Mouse (Mus musculus): Measurements from ENCODE around the gene Olfr98. TPM values are rescaled to one million over a fixed set of nuclear protein-coding genes. Genes with fewer than 3 reads are reported as not detected.

The Olfr98 gene
- not detected in 2 replicates for polyA plus RNA-seq (2011; ENCODE audit: insufficient read depth, insufficient read length, low replicate concordance, missing spikeins)

GRCm38 (mm10) chr17:37263626-37264025 lies at the start of gene Olfr98:
TSS of gene Olfr98 (minus strand) at chr17:37263749.
- WGBS, result 79% methylated on average over 1 of the region's 1 CpGs
- Histone ChIP-seq H3K27ac (ENCODE audit: control insufficient read depth, insufficient read depth, low read depth, low read length, poor library complexity) (no peak within 1 kb of the TSS), H3K4me1 (ENCODE audit: control insufficient read depth, insufficient read depth, low read length) (no peaks in the 10 kb centered on the region), H3K4me3 (replicated peaks; ENCODE audit: control insufficient read depth, low read depth, low read length) (no peak within 1 kb of the TSS)
- TF ChIP-seq POLR2A (IDR thresholded peaks at IDR 0.05; ENCODE audit: borderline replicate concordance, control insufficient read depth, low read depth, low read length), result no peak
- no peak for TF ChIP-seq CTCF (IDR thresholded peaks at IDR 0.05; ENCODE audit: control insufficient read depth, insufficient read depth, low read length)

GRCm38 (mm10) chr17:37310146-37310699 lies 46.7 kb upstream of the Olfr98 start:
- no peak for TF ChIP-seq POLR2A (IDR thresholded peaks at IDR 0.05; ENCODE audit: borderline replicate concordance, control insufficient read depth, low read depth, low read length)
- no peak for TF ChIP-seq CTCF (IDR thresholded peaks at IDR 0.05; ENCODE audit: control insufficient read depth, insufficient read depth, low read length)
- Histone ChIP-seq H3K4me1 (ENCODE audit: control insufficient read depth, insufficient read depth, low read length) (no peaks in the 10 kb centered on the region), H3K27ac (ENCODE audit: control insufficient read depth, insufficient read depth, low read depth, low read length, poor library complexity) (no peak overlapping the region), H3K4me3 (replicated peaks; ENCODE audit: control insufficient read depth, low read depth, low read length) (no peak overlapping the region)
- WGBS, result 40% methylated on average over 2 of the region's 2 CpGs

- TF ChIP-seq POLR2A (IDR thresholded peaks at IDR 0.05; ENCODE audit: borderline replicate concordance, control insufficient read depth, low read depth, low read length) (no peak), CTCF (IDR thresholded peaks at IDR 0.05; ENCODE audit: control insufficient read depth, insufficient read depth, low read length) (no peak)
These were observed 44.9 kb upstream of the Olfr98 start for GRCm38 (mm10) chr17:37308483-37308882.

GRCm38 (mm10) chr17:37304213-37304612 lies 40.7 kb upstream of the Olfr98 start, which contains the start of gene Olfr101:
TSS of gene Olfr101 (minus strand) at chr17:37304313.
- Histone ChIP-seq H3K27ac (ENCODE audit: control insufficient read depth, insufficient read depth, low read depth, low read length, poor library complexity) (no peak within 1 kb of the TSS), H3K4me1 (ENCODE audit: control insufficient read depth, insufficient read depth, low read length) (no peaks in the 10 kb centered on the region), H3K4me3 (replicated peaks; ENCODE audit: control insufficient read depth, low read depth, low read length) (no peak within 1 kb of the TSS)
- 74% methylated on average over 4 of the region's 4 CpGs for WGBS
- TF ChIP-seq CTCF (IDR thresholded peaks at IDR 0.05; ENCODE audit: control insufficient read depth, insufficient read depth, low read length) (no peak), POLR2A (IDR thresholded peaks at IDR 0.05; ENCODE audit: borderline replicate concordance, control insufficient read depth, low read depth, low read length) (no peak)

More at GRCm38 (mm10) chr17:37308483-37308882, 44.9 kb upstream of the Olfr98 start:
- no peaks in the 10 kb centered on the region for H3K4me1 ChIP-seq (ENCODE audit: control insufficient read depth, insufficient read depth, low read length)
- H3K27ac ChIP-seq (ENCODE audit: control insufficient read depth, insufficient read depth, low read depth, low read length, poor library complexity), result no peak overlapping the region
- H3K4me3 ChIP-seq (replicated peaks; ENCODE audit: control insufficient read depth, low read depth, low read length), result no peak overlapping the region
- WGBS, result 37% methylated on average over 4 of the region's 4 CpGs

- TF ChIP-seq CTCF (IDR thresholded peaks at IDR 0.05; ENCODE audit: control insufficient read depth, insufficient read depth, low read length), result no peak
- TF ChIP-seq POLR2A (IDR thresholded peaks at IDR 0.05; ENCODE audit: borderline replicate concordance, control insufficient read depth, low read depth, low read length), result no peak
- H3K27ac ChIP-seq (ENCODE audit: control insufficient read depth, insufficient read depth, low read depth, low read length, poor library complexity), result no peak within 1 kb of the TSS
- no peak within 1 kb of the TSS for H3K4me3 ChIP-seq (replicated peaks; ENCODE audit: control insufficient read depth, low read depth, low read length)
- 70% methylated on average over 1 of the region's 1 CpGs for WGBS
- no peaks in the 10 kb centered on the region for H3K4me1 ChIP-seq (ENCODE audit: control insufficient read depth, insufficient read depth, low read length)
These were observed 19.8 kb upstream of the Olfr98 start, which contains the start of gene Olfr99 for GRCm38 (mm10) chr17:37283360-37283759. TSS of gene Olfr99 (minus strand) at chr17:37283460.

GRCm38 (mm10) chr17:37280331-37280730 lies 16.8 kb upstream of the Olfr98 start:
- H3K4me3 ChIP-seq (replicated peaks; ENCODE audit: control insufficient read depth, low read depth, low read length), result no peak overlapping the region
- no peak for TF ChIP-seq POLR2A (IDR thresholded peaks at IDR 0.05; ENCODE audit: borderline replicate concordance, control insufficient read depth, low read depth, low read length)
- TF ChIP-seq CTCF (IDR thresholded peaks at IDR 0.05; ENCODE audit: control insufficient read depth, insufficient read depth, low read length), result no peak
- WGBS, result 73% methylated on average over 1 of the region's 1 CpGs
- no peaks in the 10 kb centered on the region for H3K4me1 ChIP-seq (ENCODE audit: control insufficient read depth, insufficient read depth, low read length)
- no peak overlapping the region for H3K27ac ChIP-seq (ENCODE audit: control insufficient read depth, insufficient read depth, low read depth, low read length, poor library complexity)

- H3K27ac ChIP-seq (ENCODE audit: control insufficient read depth, insufficient read depth, low read depth, low read length, poor library complexity), result no peak overlapping the region
- H3K4me3 ChIP-seq (replicated peaks; ENCODE audit: control insufficient read depth, low read depth, low read length), result no peak overlapping the region
- no peaks in the 10 kb centered on the region for H3K4me1 ChIP-seq (ENCODE audit: control insufficient read depth, insufficient read depth, low read length)
- no peak for TF ChIP-seq CTCF (IDR thresholded peaks at IDR 0.05; ENCODE audit: control insufficient read depth, insufficient read depth, low read length)
- TF ChIP-seq POLR2A (IDR thresholded peaks at IDR 0.05; ENCODE audit: borderline replicate concordance, control insufficient read depth, low read depth, low read length), result no peak
These were observed 13.0 kb upstream of the Olfr98 start for GRCm38 (mm10) chr17:37276573-37276972.

GRCm38 (mm10) chr17:37275626-37276248 lies 12.2 kb upstream of the Olfr98 start:
- no peak for TF ChIP-seq POLR2A (IDR thresholded peaks at IDR 0.05; ENCODE audit: borderline replicate concordance, control insufficient read depth, low read depth, low read length)
- no peak for TF ChIP-seq CTCF (IDR thresholded peaks at IDR 0.05; ENCODE audit: control insufficient read depth, insufficient read depth, low read length)
- H3K27ac ChIP-seq (ENCODE audit: control insufficient read depth, insufficient read depth, low read depth, low read length, poor library complexity), result no peak overlapping the region
- WGBS, result 69% methylated on average over 2 of the region's 2 CpGs
- H3K4me1 ChIP-seq (ENCODE audit: control insufficient read depth, insufficient read depth, low read length), result no peaks in the 10 kb centered on the region
- H3K4me3 ChIP-seq (replicated peaks; ENCODE audit: control insufficient read depth, low read depth, low read length), result no peak overlapping the region
